Comparison of ENCODE assay signal across 10 mouse cellular contexts in genomic region chr11:20230286-20230685, GRCm38 (mm10). TPM values are rescaled to one million over a fixed set of nuclear protein-coding genes. Genes with fewer than 3 reads are reported as not detected.
DNase-seq lines count a peak whose midpoint lies in the region; ATAC-seq and TF ChIP-seq lines count a peak whose summit lies in the region.
"Had no signal": no experiment of that assay in that cellular context is flagged by ENCODE, and none has a peak within 500 bp of the region (broad histone marks: within the 10 kb centered on the region; RNA-seq: fewer than 3 reads in every experiment).

No protein-coding gene starts in this region.

- no peak overlapping the region for H3K9ac ChIP-seq in heart, embryonic 13.5 days
- no peak overlapping the region for H3K9ac ChIP-seq in forebrain, postnatal 0 days

- WGBS in heart, embryonic 13.5 days: 65% methylated on average over 1 of the region's 1 CpGs
- 91% methylated on average over 1 of the region's 1 CpGs for WGBS in forebrain, postnatal 0 days

- no peak for TF ChIP-seq CTCF in forebrain, postnatal 0 days (IDR thresholded peaks at IDR 0.05; ENCODE audit: low read depth)

- peaks cover 95% of the 10 kb centered on the region for H3K36me3 ChIP-seq in heart, embryonic 13.5 days
- peaks cover 85% of the 10 kb centered on the region for H3K36me3 ChIP-seq in megakaryocyte, embryonic 14.5 days (replicated peaks; ENCODE audit: low read length)
- H3K36me3 ChIP-seq in forebrain, postnatal 0 days (ENCODE audit: insufficient read depth): peaks cover 60% of the 10 kb centered on the region

- no peak overlapping the region for H3K4me3 ChIP-seq in heart, embryonic 13.5 days
- peak overlapping the region; percentile 72 for H3K4me3 ChIP-seq in megakaryocyte, embryonic 14.5 days (replicated peaks)
- no peak overlapping the region for H3K4me3 ChIP-seq in brown adipose tissue, adult 24 weeks (ENCODE audit: insufficient read depth, low read depth, low read length)
- H3K4me3 ChIP-seq in forebrain, postnatal 0 days (ENCODE audit: low read depth, low read length): no peak overlapping the region

- H3K27ac ChIP-seq in heart, embryonic 13.5 days (replicated peaks): peak overlapping the region; percentile 89
- peak overlapping the region; percentile 80 for H3K27ac ChIP-seq in brown adipose tissue, adult 24 weeks (replicated peaks; ENCODE audit: low read depth, low read length)
- H3K27ac ChIP-seq in forebrain, postnatal 0 days (ENCODE audit: low read depth, low read length): no peak overlapping the region

- ATAC-seq in heart, embryonic 13.5 days (ENCODE audit: extremely low read depth, insufficient number of reproducible peaks, low FRiP score, low TSS enrichment): no peak
- ATAC-seq in megakaryocyte, adult 5-6 weeks (ENCODE audit: poor library complexity, severe bottlenecking): no peak
- no peak for ATAC-seq in forebrain, postnatal 0 days
- ATAC-seq: forebrain, embryonic 14.5 days had no signal

- no peaks in the 10 kb centered on the region for H3K27me3 ChIP-seq in heart, embryonic 13.5 days (replicated peaks)
- H3K27me3 ChIP-seq in megakaryocyte, embryonic 14.5 days (replicated peaks): no peaks in the 10 kb centered on the region
- no peaks in the 10 kb centered on the region for H3K27me3 ChIP-seq in forebrain, postnatal 0 days (ENCODE audit: insufficient read depth, low read length)

- H3K9me3 ChIP-seq in heart, embryonic 13.5 days: no peaks in the 10 kb centered on the region
- H3K9me3 ChIP-seq in megakaryocyte, embryonic 14.5 days: no peaks in the 10 kb centered on the region
- H3K9me3 ChIP-seq in forebrain, postnatal 0 days (ENCODE audit: low read length): no peaks in the 10 kb centered on the region

- peaks cover 24% of the 10 kb centered on the region for H3K4me1 ChIP-seq in heart, embryonic 13.5 days
- peaks cover 92% of the 10 kb centered on the region for H3K4me1 ChIP-seq in megakaryocyte, embryonic 14.5 days
- peaks cover 24% of the 10 kb centered on the region for H3K4me1 ChIP-seq in brown adipose tissue, adult 24 weeks (ENCODE audit: control insufficient read depth, insufficient read depth, insufficient read length, low read length)
- H3K4me1 ChIP-seq in forebrain, postnatal 0 days (ENCODE audit: insufficient read depth): no peaks in the 10 kb centered on the region

- no peak overlapping the region for H3K4me2 ChIP-seq in heart, embryonic 13.5 days
- no peak overlapping the region for H3K4me2 ChIP-seq in forebrain, postnatal 0 days (ENCODE audit: low read depth)

- DNase-seq in heart, adult 8-10 months (ENCODE audit: low spot score): no peak
- no peak for DNase-seq in thymus, adult 18-20 months
- no peak for DNase-seq in forebrain, postnatal 0 days
- DNase-seq: embryo, embryonic 11 days; right cerebral cortex, postnatal 25 days had no signal

RNA-seq across cellular contexts. Expression of gene Cep68, which starts 18.9 kb away (rescaled TPM):
- 28.0 and 28.9 TPM in 2 replicates for polyA plus RNA-seq in heart, embryonic 13.5 days (2015; fragmentation: Nextera tagmentation; extraction: Ambion mirVana)
- total RNA-seq in heart, adult 8-10 months (2022): 10 to 100 TPM; 41.9 to 47.2 (median 43.2) TPM
- polyA plus RNA-seq in megakaryocyte, embryonic 14.5 days (2012; ENCODE audit: insufficient read depth, low replicate concordance): 4.7 and 15.5 TPM in 2 replicates
- 5.8 and 8.3 TPM in 2 replicates for total RNA-seq in megakaryocyte, adult 5-6 weeks (2015)
- total RNA-seq in megakaryocyte, adult 5-6 weeks (2017): 7.4 and 7.6 TPM in 2 replicates
- 12.9 and 14.2 TPM in 2 replicates for polyA plus RNA-seq in brown adipose tissue, adult 24 weeks (2012; ENCODE audit: insufficient read depth, insufficient read length, missing spikeins)
- 41.7 and 43.9 TPM in 2 replicates for total RNA-seq in forebrain, postnatal 0 days (2014; rRNA removed)
- 21.5 and 26.1 TPM in 2 replicates for polyA plus RNA-seq in forebrain, postnatal 0 days (2015; fragmentation: Nextera tagmentation; extraction: Ambion mirVana)

RNA-seq across cellular contexts. Expression of gene Rab1a, which starts 29.1 kb away (rescaled TPM):
- 182 and 198 TPM in 2 replicates for polyA plus RNA-seq in heart, embryonic 13.5 days (2015; fragmentation: Nextera tagmentation; extraction: Ambion mirVana)
- total RNA-seq in heart, adult 8-10 months (2022): 100 to 1,000 TPM; 116 to 134 (median 127) TPM
- 6.5 and 33.5 TPM in 2 replicates for polyA plus RNA-seq in megakaryocyte, embryonic 14.5 days (2012; ENCODE audit: insufficient read depth, low replicate concordance)
- 180 and 218 TPM in 2 replicates for total RNA-seq in megakaryocyte, adult 5-6 weeks (2015)
- total RNA-seq in megakaryocyte, adult 5-6 weeks (2017): 91.3 and 119 TPM in 2 replicates
- 180 and 204 TPM in 2 replicates for polyA plus RNA-seq in brown adipose tissue, adult 24 weeks (2012; ENCODE audit: insufficient read depth, insufficient read length, missing spikeins)
- 105 and 108 TPM in 2 replicates for total RNA-seq in forebrain, postnatal 0 days (2014; rRNA removed)
- 267 and 312 TPM in 2 replicates for polyA plus RNA-seq in forebrain, postnatal 0 days (2015; fragmentation: Nextera tagmentation; extraction: Ambion mirVana)
